Mouse (Mus musculus) common myeloid progenitor, adult 5-6 weeks (primary cell): ENCODE results near the gene Tamm41. TPM values are rescaled to one million over a fixed set of nuclear protein-coding genes. Genes with fewer than 3 reads are reported as not detected.

Source experiments
- ATAC-seq: replicated peaks from 2 replicates; pipeline ENCODE4 v1.8.0; 2016; ENCODE audit warnings: low read depth, mild to moderate bottlenecking, moderate TSS enrichment, inconsistent platforms; ENCODE audit not compliant: poor library complexity, severe bottlenecking
- total RNA-seq: library from RNA; stranded (forward); fragments of 200-1000, 187-1606 nt; gene quantifications from 2 replicates; pipeline ENCODE4 v1.2.3, GENCODE M21; 2017

Gene Tamm41
- total RNA-seq, 1 experiment from 2014 or later: 68.6 TPM

- no peak for ATAC-seq
These were observed 8.4 kb downstream of the Tamm41 start for GRCm38 (mm10) chr6:115029248-115029647.

- no peak for ATAC-seq
These were observed 10.1 kb downstream of the Tamm41 start for GRCm38 (mm10) chr6:115027485-115027992.

- no peak for ATAC-seq
These were observed 14.8 kb downstream of the Tamm41 start for GRCm38 (mm10) chr6:115022876-115023275.

- peak; percentile 69 for ATAC-seq
These were observed 22.2 kb downstream of the Tamm41 start for GRCm38 (mm10) chr6:115015461-115015860.

GRCm38 (mm10) chr6:115013574-115013973, 24.1 kb downstream of the Tamm41 start:
- no peak for ATAC-seq

- ATAC-seq: no peak
These were observed 25.9 kb downstream of the Tamm41 start for GRCm38 (mm10) chr6:115011792-115012191.

GRCm38 (mm10) chr6:115010815-115011214, 26.9 kb downstream of the Tamm41 start:
- ATAC-seq: no peak

GRCm38 (mm10) chr6:115010304-115010703, 27.4 kb downstream of the Tamm41 start:
- ATAC-seq: no peak

- ATAC-seq: peak; percentile 87
These were observed 29.9 kb downstream of the Tamm41 start for GRCm38 (mm10) chr6:115007728-115008127.

- ATAC-seq: peak; percentile 81
These were observed 30.7 kb downstream of the Tamm41 start for GRCm38 (mm10) chr6:115006948-115007347.

- no peak for ATAC-seq
These were observed 31.6 kb downstream of the Tamm41 start for GRCm38 (mm10) chr6:115006065-115006464.

GRCm38 (mm10) chr6:115005351-115005890, 32.3 kb downstream of the Tamm41 start:
- ATAC-seq: no peak

- ATAC-seq: no peak
These were observed 33.0 kb downstream of the Tamm41 start for GRCm38 (mm10) chr6:115004636-115005035.

GRCm38 (mm10) chr6:114998374-114999031, 39.2 kb downstream of the Tamm41 start:
- ATAC-seq: no peak

GRCm38 (mm10) chr6:114997471-114997870, 40.2 kb downstream of the Tamm41 start:
- ATAC-seq: no peak

GRCm38 (mm10) chr6:114996910-114997309, 40.8 kb downstream of the Tamm41 start:
- ATAC-seq: no peak

GRCm38 (mm10) chr6:114994079-114994478, 43.6 kb downstream of the Tamm41 start:
- ATAC-seq: no peak

- no peak for ATAC-seq
These were observed 44.0 kb downstream of the Tamm41 start for GRCm38 (mm10) chr6:114993659-114994058.

- ATAC-seq: no peak
These were observed 45.8 kb downstream of the Tamm41 start for GRCm38 (mm10) chr6:114991909-114992308.

GRCm38 (mm10) chr6:114988619-114988980, 49.1 kb downstream of the Tamm41 start:
- peak; percentile 68; the same call in 1 of the 2 replicates for ATAC-seq

GRCm38 (mm10) chr6:114987966-114988618, 49.6 kb downstream of the Tamm41 start:
- ATAC-seq: no peak
